Mouse (Mus musculus): ENCODE results near the gene Igfn1. TPM values are rescaled to one million over a fixed set of nuclear protein-coding genes. Genes with fewer than 3 reads are reported as not detected.

Igfn1 gene
- not detected for polyA plus RNA-seq (2015; fragmentation: Illumina TruSeq; extraction: RNeasy Lipid Tissue Mini Kit (QIAGEN cat#74804); ENCODE audit: insufficient read depth, low replicate concordance)

GRCm38 (mm10) chr1:136006292-136006748 is at the start of gene Igfn1:
Igfn1 (minus strand) TSS chr1:136006342.

GRCm38 (mm10) chr1:136052547-136052946 is 46.4 kb upstream of the Igfn1 start, which contains the start of gene Cacna1s:
Cacna1s (plus strand) TSS chr1:136052750.

GRCm38 (mm10) chr1:136050312-136051012 is 44.3 kb upstream of the Igfn1 start, which contains the start of gene Ascl5:
Ascl5 (plus strand) TSS chr1:136050804.

GRCm38 (mm10) chr1:136007211-136008158 is 1.3 kb upstream of the Igfn1 start, which contains the start of gene Tmem9:
Tmem9 (plus strand) TSS chr1:136008150.

GRCm38 (mm10) chr1:135918644-135919407 is 87.3 kb downstream of the Igfn1 start, which contains the start of gene Pkp1:
Pkp1 (minus strand) TSS chr1:135919207.

Other genes with a start within 250 kb of the Igfn1 start
- 6.0 TPM for gene Phlda3, start 240.2 kb downstream of the Igfn1 start, polyA plus RNA-seq (2015; fragmentation: Illumina TruSeq; extraction: RNeasy Lipid Tissue Mini Kit (QIAGEN cat#74804); ENCODE audit: insufficient read depth, low replicate concordance)
- 0.66 TPM for gene Tnni1, start 226.9 kb downstream of the Igfn1 start, polyA plus RNA-seq (2015; fragmentation: Illumina TruSeq; extraction: RNeasy Lipid Tissue Mini Kit (QIAGEN cat#74804); ENCODE audit: insufficient read depth, low replicate concordance)
- 1.8 TPM for gene Lad1, start 187.7 kb downstream of the Igfn1 start, polyA plus RNA-seq (2015; fragmentation: Illumina TruSeq; extraction: RNeasy Lipid Tissue Mini Kit (QIAGEN cat#74804); ENCODE audit: insufficient read depth, low replicate concordance)
- 3.7 TPM for gene Tnnt2, start 170.0 kb downstream of the Igfn1 start, polyA plus RNA-seq (2015; fragmentation: Illumina TruSeq; extraction: RNeasy Lipid Tissue Mini Kit (QIAGEN cat#74804); ENCODE audit: insufficient read depth, low replicate concordance)
- not detected for gene Pkp1, start 87.1 kb downstream of the Igfn1 start, polyA plus RNA-seq (2015; fragmentation: Illumina TruSeq; extraction: RNeasy Lipid Tissue Mini Kit (QIAGEN cat#74804); ENCODE audit: insufficient read depth, low replicate concordance)
- gene Tmem9, start 1.8 kb upstream of the Igfn1 start, polyA plus RNA-seq (2015; fragmentation: Illumina TruSeq; extraction: RNeasy Lipid Tissue Mini Kit (QIAGEN cat#74804); ENCODE audit: insufficient read depth, low replicate concordance), result 10.1 TPM
- not detected for gene Ascl5, start 44.5 kb upstream of the Igfn1 start, polyA plus RNA-seq (2015; fragmentation: Illumina TruSeq; extraction: RNeasy Lipid Tissue Mini Kit (QIAGEN cat#74804); ENCODE audit: insufficient read depth, low replicate concordance)
- gene Cacna1s, start 46.4 kb upstream of the Igfn1 start, polyA plus RNA-seq (2015; fragmentation: Illumina TruSeq; extraction: RNeasy Lipid Tissue Mini Kit (QIAGEN cat#74804); ENCODE audit: insufficient read depth, low replicate concordance), result 1.9 TPM
- 48.2 TPM for gene Kif21b, start 125.0 kb upstream of the Igfn1 start, polyA plus RNA-seq (2015; fragmentation: Illumina TruSeq; extraction: RNeasy Lipid Tissue Mini Kit (QIAGEN cat#74804); ENCODE audit: insufficient read depth, low replicate concordance)
- not detected for gene Mroh3, start 206.5 kb upstream of the Igfn1 start, polyA plus RNA-seq (2015; fragmentation: Illumina TruSeq; extraction: RNeasy Lipid Tissue Mini Kit (QIAGEN cat#74804); ENCODE audit: insufficient read depth, low replicate concordance)
- 0.29 TPM for gene Inava, start 227.9 kb upstream of the Igfn1 start, polyA plus RNA-seq (2015; fragmentation: Illumina TruSeq; extraction: RNeasy Lipid Tissue Mini Kit (QIAGEN cat#74804); ENCODE audit: insufficient read depth, low replicate concordance)

All from spleen, adult 10 weeks (tissue).